Mouse (Mus musculus) Muller cell, postnatal 12 days (primary cell): Measurements from ENCODE around the gene Fxyd5.
A peak's percentile ranks its signal among the peaks of the same experiment; 100 is the strongest.

ENCODE experiments used
- DNase-seq: peaks from one replicate; pipeline ENCODE4 v3.0.0-alpha.2; 2015; ENCODE audit errors: inconsistent ontology term

The Fxyd5 gene

GRCm38 (mm10) chr7:31042431-31042910 lies at the start of gene Fxyd5:
Gene Fxyd5, minus strand, starts transcription at chr7:31042481.
- no peak for DNase-seq

- DNase-seq, result no peak
These were observed 47.4 kb upstream of the Fxyd5 start for GRCm38 (mm10) chr7:31089721-31090120.

GRCm38 (mm10) chr7:31088206-31088605 lies 45.9 kb upstream of the Fxyd5 start:
- DNase-seq, result no peak

- no peak for DNase-seq
These were observed 45.0 kb upstream of the Fxyd5 start for GRCm38 (mm10) chr7:31087262-31087661.

- DNase-seq, result no peak
These were observed 44.0 kb upstream of the Fxyd5 start for GRCm38 (mm10) chr7:31086175-31086755.

GRCm38 (mm10) chr7:31085171-31085570 lies 42.9 kb upstream of the Fxyd5 start:
- peak; percentile 93 for DNase-seq

- no peak for DNase-seq
These were observed 41.9 kb upstream of the Fxyd5 start for GRCm38 (mm10) chr7:31084140-31084539.

- peak; percentile 68 for DNase-seq
These were observed 40.7 kb upstream of the Fxyd5 start for GRCm38 (mm10) chr7:31082831-31083588.

GRCm38 (mm10) chr7:31082106-31082505 lies 39.8 kb upstream of the Fxyd5 start:
- no peak for DNase-seq

- DNase-seq, result no peak
These were observed 38.8 kb upstream of the Fxyd5 start for GRCm38 (mm10) chr7:31081106-31081505.

GRCm38 (mm10) chr7:31080611-31081010 lies 38.3 kb upstream of the Fxyd5 start:
- no peak for DNase-seq

GRCm38 (mm10) chr7:31079670-31080069 lies 37.4 kb upstream of the Fxyd5 start:
- DNase-seq, result no peak

GRCm38 (mm10) chr7:31077885-31078445 lies 35.7 kb upstream of the Fxyd5 start:
- peak; percentile 51 for DNase-seq

GRCm38 (mm10) chr7:31077470-31077869 lies 35.2 kb upstream of the Fxyd5 start:
- peak; percentile 49 for DNase-seq

- DNase-seq, result no peak
These were observed 34.2 kb upstream of the Fxyd5 start, which contains the start of gene Fxyd3 for GRCm38 (mm10) chr7:31076492-31076891. Gene Fxyd3, minus strand, starts transcription at chr7:31076704.

GRCm38 (mm10) chr7:31074713-31075069 lies 32.4 kb upstream of the Fxyd5 start:
- DNase-seq, result no peak

- DNase-seq, result peak; percentile 69
These were observed 31.9 kb upstream of the Fxyd5 start for GRCm38 (mm10) chr7:31074061-31074712.

GRCm38 (mm10) chr7:31073546-31073945 lies 31.3 kb upstream of the Fxyd5 start:
- no peak for DNase-seq

GRCm38 (mm10) chr7:31072326-31072725 lies 30.0 kb upstream of the Fxyd5 start:
- DNase-seq, result no peak

- DNase-seq, result no peak
These were observed 28.0 kb upstream of the Fxyd5 start for GRCm38 (mm10) chr7:31070324-31070723.

- no peak for DNase-seq
These were observed 27.2 kb upstream of the Fxyd5 start for GRCm38 (mm10) chr7:31069491-31069890.

- peak; percentile 60 for DNase-seq
These were observed 25.6 kb upstream of the Fxyd5 start for GRCm38 (mm10) chr7:31067836-31068235.
